Mouse (Mus musculus) kidney, adult 2 months (tissue): ENCODE measurements around the gene Naga. TPM values are rescaled to one million over a fixed set of nuclear protein-coding genes. Genes with fewer than 3 reads are reported as not detected.

Experiments used
- DNase-seq: peaks from one replicate; pipeline ENCODE4 v3.0.0; 2021
- H3K27ac ChIP-seq: fragments of 200-500 bp; 2 replicates; pipeline ENCODE4 v1.5.1; 2012; ENCODE audit warnings: low read depth, low read length, control low read depth, inconsistent platforms; ENCODE audit not compliant: insufficient read depth
- H3K27me3 ChIP-seq: fragments of 200-500 bp; replicated peaks from 2 replicates; pipeline ENCODE4 v1.6.1; 2012; ENCODE audit warnings: mild to moderate bottlenecking, moderate library complexity, low read length, inconsistent platforms; ENCODE audit not compliant: control insufficient read depth, insufficient read depth
- H3K36me3 ChIP-seq: fragments of 200-500 bp; 2 replicates; pipeline ENCODE4 v1.6.1; 2012; ENCODE audit warnings: mild to moderate bottlenecking, moderate library complexity, low read length, inconsistent platforms; ENCODE audit not compliant: control insufficient read depth, insufficient read depth
- H3K4me1 ChIP-seq: fragments of 200-500 bp; 2 replicates; pipeline ENCODE4 v1.6.1; 2011; ENCODE audit warnings: low read length; ENCODE audit not compliant: control insufficient read depth, insufficient read depth
- H3K4me3 ChIP-seq: fragments of 200-500 bp; 2 replicates; pipeline ENCODE4 v1.5.1; 2011; ENCODE audit warnings: mild to moderate bottlenecking, low read depth, low read length, control low read depth; ENCODE audit not compliant: insufficient read depth
- CTCF ChIP-seq: fragments of 200-500 bp; conservative IDR thresholded peaks from 2 replicates; pipeline ENCODE4 v1.5.1; 2011; ENCODE audit warnings: low read depth, mild to moderate bottlenecking, control low read depth, low read length, moderate library complexity, mixed read lengths; ENCODE audit not compliant: insufficient read depth, insufficient read length
- POLR2A ChIP-seq: fragments of 200-500 bp; IDR thresholded peaks from one replicate; pipeline ENCODE4 v1.6.1; 2011; ENCODE audit warnings: low read depth, low read length, control low read depth
- WGBS: fragments of 180-500 bp; shearing (Covaris S2); methylation state at CpG from one replicate; pipeline ENCODE4 v1.1.7; 2018; 5-methylcytosine and 5-hydroxymethylcytosine counted together
- polyA plus RNA-seq: library from polyadenylated mRNA; depleted of rRNA; stranded (reverse); fragments of >200 nt; gene quantifications from 2 replicates; pipeline ENCODE4 v1.2.3, GENCODE M21; 2012; rRNA removed

Naga gene
- polyA plus RNA-seq: 200 and 242 TPM in 2 replicates

GRCm38 (mm10) chr15:82338593-82339112 is at the start of gene Naga, which contains the start of the genes Pheta2 and Smdt1:
TSS of gene Naga (minus strand) at chr15:82338925.
TSS of gene Pheta2 (plus strand) at chr15:82338942.
TSS of gene Smdt1 (plus strand) at chr15:82338959.
- no peaks in the 10 kb centered on the region for H3K27me3 ChIP-seq
- no peak for TF ChIP-seq CTCF
- no peak for TF ChIP-seq POLR2A
- WGBS: under 1% methylated on average over 41 of the region's 41 CpGs
- H3K36me3 ChIP-seq: no peaks in the 10 kb centered on the region
- peaks cover 9% of the 10 kb centered on the region; the same call in 1 of the 2 replicates for H3K4me1 ChIP-seq
- H3K4me3 ChIP-seq: peak within 1 kb of the TSS; percentile 73
- H3K27ac ChIP-seq: peak within 1 kb of the TSS; percentile 57
- peak; percentile 98 for DNase-seq

GRCm38 (mm10) chr15:82385729-82386128 is 47.0 kb upstream of the Naga start:
- Histone ChIP-seq H3K36me3 (no peaks in the 10 kb centered on the region), H3K4me1 (no peaks in the 10 kb centered on the region), H3K27ac (no peak overlapping the region), H3K27me3 (no peaks in the 10 kb centered on the region), H3K4me3 (no peak overlapping the region)
- WGBS: 95% methylated on average over 2 of the region's 2 CpGs
- no peak for TF ChIP-seq CTCF
- no peak for DNase-seq

- WGBS: 96% methylated on average over 2 of the region's 2 CpGs
- Histone ChIP-seq H3K36me3 (no peaks in the 10 kb centered on the region), H3K4me1 (peaks cover 4% of the 10 kb centered on the region; the same call in 1 of the 2 replicates), H3K27ac (no peak overlapping the region), H3K27me3 (no peaks in the 10 kb centered on the region), H3K4me3 (no peak overlapping the region)
- no peak for DNase-seq
- TF ChIP-seq POLR2A: no peak
- no peak for TF ChIP-seq CTCF
Measured at GRCm38 (mm10) chr15:82382441-82382840, 43.7 kb upstream of the Naga start.

GRCm38 (mm10) chr15:82380714-82381062 is 42.0 kb upstream of the Naga start:
- WGBS: 24% methylated on average over 7 of the region's 7 CpGs
- no peak for DNase-seq
- Histone ChIP-seq H3K4me1 (peaks cover 11% of the 10 kb centered on the region; the same call in 1 of the 2 replicates), H3K36me3 (no peaks in the 10 kb centered on the region), H3K27ac (peak overlapping the region; percentile 75), H3K4me3 (peak overlapping the region; percentile 65), H3K27me3 (no peaks in the 10 kb centered on the region)
- TF ChIP-seq CTCF (no peak), POLR2A (no peak)

- no peaks in the 10 kb centered on the region for H3K36me3 ChIP-seq
- no peaks in the 10 kb centered on the region for H3K27me3 ChIP-seq
- TF ChIP-seq POLR2A (peak; percentile 18), CTCF (no peak)
- WGBS: 2% methylated on average over 18 of the region's 24 CpGs
- peak within 1 kb of the TSS; percentile 86 for H3K27ac ChIP-seq
- peak within 1 kb of the TSS; percentile 65 for H3K4me3 ChIP-seq
- H3K4me1 ChIP-seq: peaks cover 11% of the 10 kb centered on the region; the same call in 1 of the 2 replicates
- DNase-seq: peak; percentile 77
Measured at GRCm38 (mm10) chr15:82379871-82380713, 41.4 kb upstream of the Naga start, which contains the start of gene Cyp2d22. TSS of gene Cyp2d22 (minus strand) at chr15:82380260.

GRCm38 (mm10) chr15:82379511-82379870 is 40.8 kb upstream of the Naga start:
- Histone ChIP-seq H3K4me3 (peak overlapping the region; percentile 65), H3K4me1 (peaks cover 11% of the 10 kb centered on the region; the same call in 1 of the 2 replicates), H3K27me3 (no peaks in the 10 kb centered on the region), H3K36me3 (no peaks in the 10 kb centered on the region), H3K27ac (peak overlapping the region; percentile 86)
- no peak for TF ChIP-seq POLR2A
- TF ChIP-seq CTCF: no peak
- no peak for DNase-seq
- 23% methylated on average over 7 of the region's 7 CpGs for WGBS
